Mouse (Mus musculus): ENCODE results near the gene B4gat1. TPM values are rescaled to one million over a fixed set of nuclear protein-coding genes. Genes with fewer than 3 reads are reported as not detected.

B4gat1 gene
- polyA plus RNA-seq, 1 experiment, result 23.3 TPM

DNA sequence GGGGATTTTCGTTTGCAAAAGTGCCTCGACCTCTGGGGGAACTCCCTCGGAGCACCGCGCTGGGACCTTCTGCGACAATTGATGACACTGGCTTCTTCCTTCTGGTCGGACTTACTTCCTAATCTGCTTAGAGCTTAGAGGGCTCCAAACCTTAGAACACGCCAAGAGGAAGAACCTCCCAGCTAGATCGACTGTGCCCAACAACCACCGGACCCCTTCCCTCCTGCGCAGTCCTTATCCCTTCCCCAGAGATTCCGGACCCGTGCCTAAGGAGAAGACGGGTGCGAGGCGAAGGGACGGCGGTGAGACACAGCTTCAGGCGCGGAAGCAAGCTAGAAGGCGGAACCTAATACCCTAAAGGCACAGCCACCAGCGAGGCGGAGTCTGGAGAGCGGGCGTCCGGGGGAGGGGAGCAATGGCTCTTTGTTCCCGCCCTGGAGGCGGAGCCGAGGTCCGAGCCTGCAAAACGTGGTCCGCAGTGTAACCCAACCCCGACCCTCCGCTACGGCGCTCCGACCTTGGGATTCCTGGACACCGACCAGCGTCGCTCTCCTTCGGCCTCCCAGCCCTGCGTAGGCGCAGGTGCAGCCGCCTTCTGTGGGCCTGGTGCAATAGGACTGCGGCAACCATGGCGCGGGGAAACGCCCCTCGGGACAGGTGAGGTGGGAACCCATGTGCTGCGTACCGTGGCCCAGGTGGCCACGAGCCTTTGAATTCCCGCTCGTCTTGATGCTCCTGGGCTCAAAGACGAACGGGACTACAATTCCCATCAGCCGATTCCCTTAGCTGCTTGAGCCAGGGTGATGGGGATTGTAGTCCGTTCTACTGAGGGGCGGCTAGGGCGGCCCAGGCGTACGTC is 14.8 kb upstream of the B4gat1 start, which contains the start of gene Slc29a2:
Gene Slc29a2 (plus strand): TSS at position 240 of the 859 bp plus-strand sequence.
- TF ChIP-seq POLR2A (IDR thresholded peaks at IDR 0.05; ENCODE audit: borderline replicate concordance, low read depth, low read length) (no peak), CTCF (IDR thresholded peaks at IDR 0.05; ENCODE audit: low read depth, low read length) (no peak)
- H3K27ac ChIP-seq (ENCODE audit: insufficient read depth, low read depth, low read length), result peak within 1 kb of the TSS; percentile 85
- H3K4me1 ChIP-seq (ENCODE audit: control insufficient read depth, insufficient read depth, low read length), result peaks cover 7% of the 10 kb centered on the region
- peak within 1 kb of the TSS; percentile 83 for H3K4me3 ChIP-seq (ENCODE audit: insufficient read depth, low read length)

GRCm38 (mm10) chr19:5026111-5026510 is 12.5 kb upstream of the B4gat1 start:
- TF ChIP-seq POLR2A (IDR thresholded peaks at IDR 0.05; ENCODE audit: borderline replicate concordance, low read depth, low read length) (no peak), CTCF (IDR thresholded peaks at IDR 0.05; ENCODE audit: low read depth, low read length) (no peak)
- no peak overlapping the region for H3K27ac ChIP-seq (ENCODE audit: insufficient read depth, low read depth, low read length)
- no peak overlapping the region for H3K4me3 ChIP-seq (ENCODE audit: insufficient read depth, low read length)
- peaks cover 4% of the 10 kb centered on the region; the same call in 1 of the 2 replicates for H3K4me1 ChIP-seq (ENCODE audit: control insufficient read depth, insufficient read depth, low read length)

DNA sequence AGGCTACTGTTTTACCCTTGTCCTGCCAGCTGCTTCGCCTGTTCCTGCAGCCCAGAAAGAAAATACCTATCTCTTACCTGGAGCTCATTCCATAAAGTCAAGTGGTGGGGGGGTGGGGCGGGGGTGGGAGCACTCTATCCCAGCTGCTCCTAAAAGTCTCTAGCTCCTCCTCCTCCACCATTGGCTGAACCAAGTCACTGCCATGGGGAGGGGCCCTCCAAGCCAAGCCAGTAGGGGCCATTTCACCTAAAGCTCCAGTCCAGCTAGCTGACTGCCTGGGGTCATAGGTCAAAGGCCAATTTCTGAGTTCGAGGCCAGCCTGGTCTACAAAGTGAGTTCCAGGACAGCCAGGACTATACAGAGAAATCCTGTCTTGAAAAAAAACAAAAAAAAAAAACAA is 5.9 kb upstream of the B4gat1 start:
- H3K4me1 ChIP-seq (ENCODE audit: control insufficient read depth, insufficient read depth, low read length), result no peaks in the 10 kb centered on the region
- no peak overlapping the region for H3K4me3 ChIP-seq (ENCODE audit: insufficient read depth, low read length)
- no peak for TF ChIP-seq POLR2A (IDR thresholded peaks at IDR 0.05; ENCODE audit: borderline replicate concordance, low read depth, low read length)
- TF ChIP-seq CTCF (IDR thresholded peaks at IDR 0.05; ENCODE audit: low read depth, low read length), result no peak
- no peak overlapping the region for H3K27ac ChIP-seq (ENCODE audit: insufficient read depth, low read depth, low read length)

DNA sequence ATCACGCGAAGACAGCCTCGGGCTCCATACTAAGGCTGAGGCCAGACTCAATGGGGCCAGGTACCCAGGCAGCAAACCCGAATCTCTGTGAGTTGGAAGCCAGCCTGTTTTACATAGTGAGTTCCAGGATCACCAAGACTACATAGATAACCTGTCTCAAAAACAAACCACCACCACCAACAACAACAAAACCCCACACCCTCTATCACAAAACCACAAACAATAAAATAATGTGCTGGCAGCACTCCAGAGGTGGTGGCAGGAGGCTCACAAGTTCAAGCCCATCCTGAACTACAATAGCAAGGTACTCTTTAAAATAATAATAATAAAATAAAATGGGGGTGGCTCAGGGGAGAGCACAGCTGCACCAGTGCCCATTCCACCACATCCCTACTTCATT is 2.0 kb upstream of the B4gat1 start:
- Histone ChIP-seq H3K4me3 (ENCODE audit: insufficient read depth, low read length) (no peak overlapping the region), H3K4me1 (ENCODE audit: control insufficient read depth, insufficient read depth, low read length) (peaks cover 10% of the 10 kb centered on the region), H3K27ac (ENCODE audit: insufficient read depth, low read depth, low read length) (no peak overlapping the region)
- TF ChIP-seq CTCF (IDR thresholded peaks at IDR 0.05; ENCODE audit: low read depth, low read length) (no peak), POLR2A (IDR thresholded peaks at IDR 0.05; ENCODE audit: borderline replicate concordance, low read depth, low read length) (no peak)

DNA sequence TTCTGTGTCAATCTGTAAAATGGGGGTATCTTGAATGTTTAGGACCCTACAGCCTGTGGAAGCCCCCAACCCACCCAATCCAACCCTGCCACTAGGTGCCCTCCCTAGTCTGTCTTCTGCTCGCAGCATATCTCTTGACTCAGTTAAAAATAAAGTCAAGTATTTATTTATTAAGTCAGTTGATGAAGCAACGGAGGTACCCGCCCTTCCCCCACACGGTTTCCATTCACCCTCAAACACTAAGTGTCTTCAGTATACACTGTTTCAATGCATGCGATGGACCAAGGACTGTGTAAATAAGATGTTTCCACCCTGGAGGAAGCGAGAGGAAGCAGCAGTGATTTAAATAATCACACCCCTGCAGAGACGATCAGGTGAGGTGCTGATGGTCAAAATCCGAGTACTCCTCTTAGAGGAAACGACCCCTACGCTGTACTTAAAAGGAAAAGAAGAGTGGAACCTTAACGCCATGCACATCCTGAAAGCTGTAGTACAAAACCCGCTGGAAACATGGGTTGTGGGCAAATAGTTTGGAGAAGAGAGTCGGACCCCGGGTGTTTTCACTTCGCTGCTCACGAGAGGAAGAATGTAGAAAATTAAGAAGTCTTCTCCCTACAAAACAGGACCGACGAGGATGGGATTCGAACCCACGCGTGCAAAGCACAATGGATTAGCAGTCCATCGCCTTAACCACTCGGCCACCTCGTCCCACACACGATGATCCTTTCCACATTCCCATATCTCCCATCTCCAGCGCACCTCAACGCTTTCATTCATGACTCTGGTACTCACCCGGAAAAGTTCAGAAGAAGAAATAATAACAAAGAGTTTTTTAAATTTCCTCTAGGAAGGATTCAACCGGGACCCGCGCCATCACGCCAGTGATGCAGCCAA is 701 bp upstream of the B4gat1 start:
- Histone ChIP-seq H3K4me1 (ENCODE audit: control insufficient read depth, insufficient read depth, low read length) (peaks cover 16% of the 10 kb centered on the region), H3K27ac (ENCODE audit: insufficient read depth, low read depth, low read length) (peak overlapping the region; percentile 12; the same call in 1 of the 2 replicates), H3K4me3 (ENCODE audit: insufficient read depth, low read length) (peak overlapping the region; percentile 91)
- TF ChIP-seq CTCF (IDR thresholded peaks at IDR 0.05; ENCODE audit: low read depth, low read length) (no peak), POLR2A (IDR thresholded peaks at IDR 0.05; ENCODE audit: borderline replicate concordance, low read depth, low read length) (no peak)

GRCm38 (mm10) chr19:5039301-5040114 is 882 bp downstream of the B4gat1 start:
- no peak overlapping the region for H3K27ac ChIP-seq (ENCODE audit: insufficient read depth, low read depth, low read length)
- TF ChIP-seq CTCF (IDR thresholded peaks at IDR 0.05; ENCODE audit: low read depth, low read length), result no peak
- no peak for TF ChIP-seq POLR2A (IDR thresholded peaks at IDR 0.05; ENCODE audit: borderline replicate concordance, low read depth, low read length)
- peak overlapping the region; percentile 91 for H3K4me3 ChIP-seq (ENCODE audit: insufficient read depth, low read length)
- H3K4me1 ChIP-seq (ENCODE audit: control insufficient read depth, insufficient read depth, low read length), result peaks cover 16% of the 10 kb centered on the region

DNA sequence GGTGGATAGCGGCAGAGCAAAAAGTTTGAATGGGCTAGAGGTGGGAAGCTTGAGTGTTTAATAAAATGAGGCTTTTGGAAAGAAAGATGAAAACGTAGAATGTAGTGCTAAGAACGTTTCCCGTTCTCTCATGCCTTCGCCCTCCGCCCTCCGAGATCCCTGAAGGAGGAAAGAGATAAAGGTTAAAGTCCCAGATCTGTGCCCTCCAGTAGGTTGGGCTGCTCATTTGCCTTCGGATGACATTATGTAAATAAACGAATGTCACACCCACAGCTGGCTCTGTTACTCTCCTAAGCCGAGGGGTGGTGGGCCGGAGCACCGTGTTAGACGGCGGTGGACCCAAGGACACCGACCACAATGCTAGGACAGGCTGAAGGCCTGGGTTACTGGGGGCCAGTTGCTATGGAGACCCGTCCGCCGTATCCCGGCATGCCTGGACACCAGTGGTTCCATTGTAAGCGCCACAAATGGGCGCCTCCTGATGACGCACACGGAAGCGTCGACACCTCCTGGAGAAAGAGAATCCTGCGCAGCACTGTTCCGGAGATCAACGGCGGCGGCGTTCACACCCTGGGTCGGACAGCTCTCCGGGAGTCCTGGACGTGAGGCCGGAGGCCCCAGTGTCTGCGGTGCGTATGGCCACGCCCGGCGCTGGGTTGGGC is 2.4 kb downstream of the B4gat1 start, which contains the start of gene Brms1:
Gene Brms1 (plus strand): TSS at position 493 of the 662 bp plus-strand sequence.
- peak within 1 kb of the TSS; percentile 56 for H3K27ac ChIP-seq (ENCODE audit: insufficient read depth, low read depth, low read length)
- H3K4me3 ChIP-seq (ENCODE audit: insufficient read depth, low read length), result peak within 1 kb of the TSS; percentile 90
- TF ChIP-seq CTCF (IDR thresholded peaks at IDR 0.05; ENCODE audit: low read depth, low read length) (no peak), POLR2A (IDR thresholded peaks at IDR 0.05; ENCODE audit: borderline replicate concordance, low read depth, low read length) (no peak)
- H3K4me1 ChIP-seq (ENCODE audit: control insufficient read depth, insufficient read depth, low read length), result peaks cover 16% of the 10 kb centered on the region

DNA sequence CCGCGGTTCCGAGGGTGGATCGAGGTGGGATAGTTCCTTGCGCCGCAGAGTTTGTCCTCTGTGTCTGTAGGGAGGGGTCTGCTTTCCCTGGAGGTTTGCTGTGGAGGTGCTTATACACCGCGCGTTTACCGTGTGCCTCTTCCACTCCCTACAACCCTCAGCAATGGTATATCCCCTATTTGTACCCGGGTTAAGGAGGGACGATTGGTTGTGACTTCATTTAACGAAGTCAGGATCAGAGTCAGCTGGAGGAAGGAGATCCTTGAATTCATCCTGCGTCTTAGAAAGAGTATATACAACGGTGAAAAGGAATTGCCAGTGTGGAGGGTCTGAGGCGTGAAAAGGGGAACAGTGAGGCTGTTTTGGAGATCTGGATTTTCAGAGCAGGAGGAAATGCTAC is 3.0 kb downstream of the B4gat1 start:
- peak overlapping the region; percentile 90 for H3K4me3 ChIP-seq (ENCODE audit: insufficient read depth, low read length)
- peak overlapping the region; percentile 56 for H3K27ac ChIP-seq (ENCODE audit: insufficient read depth, low read depth, low read length)
- no peak for TF ChIP-seq CTCF (IDR thresholded peaks at IDR 0.05; ENCODE audit: low read depth, low read length)
- TF ChIP-seq POLR2A (IDR thresholded peaks at IDR 0.05; ENCODE audit: borderline replicate concordance, low read depth, low read length), result no peak
- peaks cover 16% of the 10 kb centered on the region for H3K4me1 ChIP-seq (ENCODE audit: control insufficient read depth, insufficient read depth, low read length)

All from bone marrow macrophage, adult 2 months (primary cell).